Mouse (Mus musculus) neural tube, embryonic 11.5 days (tissue): ENCODE measurements around the gene A2ml1. TPM values are rescaled to one million over a fixed set of nuclear protein-coding genes. Genes with fewer than 3 reads are reported as not detected.
"Not testable (repeated sequence)": the region's sequence is repeated elsewhere in the genome, so short reads cannot be mapped to it uniquely, and the experiment has no call there.

ENCODE experiments used
- ATAC-seq: fragments of 200-750 bp; cut with Nextera tagmentation; 2 replicates; pipeline ENCODE4 v1.8.0; 2017; ENCODE audit warnings: moderate number of reproducible peaks, mild to moderate bottlenecking, moderate TSS enrichment, moderate library complexity; ENCODE audit not compliant: insufficient read depth, low FRiP score, low TSS enrichment
- DNase-seq: peaks from one replicate; pipeline ENCODE4 v3.0.0-alpha.2; 2015; ENCODE audit warnings: low spot score
- H3K27ac ChIP-seq: fragments of 300-500 bp; sonication (generic); 2 replicates; pipeline ENCODE4 v1.5.1; 2014; ENCODE audit warnings: low read depth, mild to moderate bottlenecking, low read length
- H3K27me3 ChIP-seq: fragments of 300-500 bp; sonication (generic); 2 replicates; pipeline ENCODE4 v1.6.1; 2014; ENCODE audit warnings: mild to moderate bottlenecking, low read length, mixed read lengths; ENCODE audit not compliant: control insufficient read depth, insufficient read depth
- H3K36me3 ChIP-seq: fragments of 300-500 bp; sonication (generic); 2 replicates; pipeline ENCODE4 v1.6.1; 2014; ENCODE audit warnings: mild to moderate bottlenecking, low read length, moderate library complexity, mixed read lengths; ENCODE audit not compliant: control insufficient read depth, insufficient read depth
- H3K4me1 ChIP-seq: fragments of 300-500 bp; sonication (generic); 2 replicates; pipeline ENCODE4 v1.6.1; 2014; ENCODE audit warnings: low read length, mixed read lengths; ENCODE audit not compliant: control insufficient read depth, insufficient read depth
- H3K4me2 ChIP-seq: fragments of 300-500 bp; sonication (generic); 2 replicates; pipeline ENCODE4 v1.6.1; 2014; ENCODE audit warnings: low read depth, mild to moderate bottlenecking, moderate library complexity
- H3K4me3 ChIP-seq: fragments of 300-500 bp; sonication (generic); 2 replicates; pipeline ENCODE4 v1.5.1; 2014; ENCODE audit warnings: low read depth, low read length
- H3K9ac ChIP-seq: fragments of 300-500 bp; sonication (generic); 2 replicates; pipeline ENCODE4 v1.6.1; 2014; ENCODE audit warnings: mild to moderate bottlenecking, low read length
- H3K9me3 ChIP-seq: fragments of 300-500 bp; sonication (generic); 2 replicates; pipeline ENCODE4 v1.6.1; 2016; ENCODE audit warnings: low read length; ENCODE audit not compliant: control insufficient read depth
- WGBS: fragments of 180-500 bp; shearing (Covaris S2); extraction: QIAGEN DNeasy Blood & Tissue Kit; methylation state at CpG from one replicate; pipeline ENCODE4 v1.1.7; 2014; 5-methylcytosine and 5-hydroxymethylcytosine counted together
- polyA plus RNA-seq: library from polyadenylated mRNA; unstranded; fragments of >200 nt; fragmentation: Nextera tagmentation; extraction: Ambion mirVana; gene quantifications from 2 replicates; pipeline ENCODE4 v1.2.1, GENCODE M21; 2014

The A2ml1 gene
- polyA plus RNA-seq: not detected in 2 replicates

DNA sequence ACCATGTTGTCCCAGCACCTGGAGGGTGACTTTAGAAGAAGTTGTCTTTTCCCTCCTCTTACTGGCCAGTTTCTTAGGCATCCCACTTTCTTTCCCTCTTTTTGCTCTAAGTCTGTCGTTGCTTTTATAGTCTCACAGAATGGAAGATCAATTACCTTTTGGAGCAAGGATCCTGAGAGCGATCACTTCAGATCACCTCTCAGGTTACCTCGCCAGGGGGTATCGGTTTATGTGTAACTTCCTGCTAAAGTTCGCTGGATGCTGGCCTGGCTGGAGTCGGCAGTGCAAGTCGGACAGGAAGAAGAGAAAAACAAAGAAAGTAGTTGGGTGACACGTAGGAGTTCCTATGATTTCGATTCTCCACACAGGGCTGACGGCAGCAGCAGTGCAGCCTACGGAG is at the start of gene A2ml1:
Gene A2ml1, minus strand, starts transcription at position 101 of the 400 bp plus-strand sequence.
- Histone ChIP-seq H3K4me3 (no peak within 1 kb of the TSS), H3K9ac (no peak within 1 kb of the TSS), H3K27ac (no peak within 1 kb of the TSS), H3K4me2 (no peak within 1 kb of the TSS), H3K4me1 (no peaks in the 10 kb centered on the region), H3K36me3 (no peaks in the 10 kb centered on the region), H3K27me3 (no peaks in the 10 kb centered on the region), H3K9me3 (no peaks in the 10 kb centered on the region)
- ATAC-seq (no peak), DNase-seq (no peak)
- 77% methylated on average over 11 of the region's 11 CpGs for WGBS

DNA sequence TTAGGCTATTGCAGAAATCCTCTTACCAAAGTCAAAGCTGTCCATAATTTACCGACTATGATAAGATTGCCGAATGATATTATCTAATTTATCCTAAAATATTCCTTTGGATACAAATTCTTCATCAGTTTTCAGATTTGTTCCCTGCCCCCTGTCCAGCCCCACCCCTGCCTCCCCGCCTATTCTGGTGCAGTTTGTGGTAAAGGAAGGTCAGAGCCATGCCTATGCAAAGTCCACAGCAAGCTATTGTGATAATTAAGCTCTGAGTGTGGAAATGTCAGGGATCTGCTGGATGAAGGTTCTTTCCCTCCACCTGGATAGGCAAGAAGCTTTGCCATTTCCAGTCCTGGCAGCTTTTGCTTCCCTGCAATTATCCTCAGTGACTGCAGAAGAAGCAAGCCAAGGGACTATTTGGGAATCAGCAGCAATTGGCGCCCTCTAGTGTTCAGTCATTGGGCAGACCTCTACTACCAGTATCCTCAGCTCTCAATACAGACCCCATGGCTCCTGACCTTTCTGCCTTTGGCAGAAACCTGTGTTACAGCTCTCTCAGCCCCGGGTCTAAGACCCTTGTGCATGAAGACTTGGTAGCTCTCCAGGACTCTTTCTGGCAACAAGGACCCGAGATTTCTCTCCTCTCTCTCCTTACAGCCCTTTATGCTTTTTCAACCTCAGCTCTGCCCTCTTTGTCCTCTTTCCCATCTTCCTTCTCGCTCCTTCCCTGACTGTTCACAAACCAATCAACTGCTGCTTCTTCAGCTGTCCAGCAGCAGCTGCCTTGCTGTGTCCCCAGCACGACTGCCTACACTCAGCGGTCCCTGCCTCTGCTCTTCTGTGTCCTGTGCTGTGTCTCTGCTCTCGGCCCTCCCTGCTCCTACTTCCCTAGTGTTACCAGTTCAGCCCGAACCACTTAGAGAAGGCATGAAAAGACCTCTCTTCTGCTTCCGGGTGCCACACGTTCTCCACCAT is 48.6 kb upstream of the A2ml1 start:
- not testable (repeated sequence) for H3K36me3 ChIP-seq, H3K9ac ChIP-seq, H3K4me3 ChIP-seq, H3K9me3 ChIP-seq, H3K4me2 ChIP-seq, H3K27me3 ChIP-seq, H3K27ac ChIP-seq, H3K4me1 ChIP-seq
- ATAC-seq: peak; percentile 95
- 55% methylated on average over 12 of the region's 13 CpGs for WGBS
- DNase-seq: peak; percentile 73

DNA sequence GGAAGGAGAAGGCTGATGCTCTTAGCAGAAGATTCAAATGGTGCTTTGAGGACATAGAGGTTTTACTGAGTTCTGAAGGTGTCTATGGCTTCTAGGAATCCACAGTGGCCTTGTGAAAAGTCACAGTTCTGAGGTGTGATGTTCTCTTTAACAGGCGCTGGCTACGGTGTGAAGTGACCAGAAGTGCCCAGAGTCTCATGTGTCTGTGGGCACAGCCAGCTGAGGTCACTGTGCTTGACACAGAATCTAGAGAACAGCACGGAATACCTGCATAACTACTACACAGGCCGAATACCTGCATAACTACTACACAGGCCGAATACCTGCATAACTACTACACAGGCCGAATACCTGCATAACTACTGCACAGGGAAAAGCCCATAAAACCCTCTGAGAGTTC is 43.8 kb upstream of the A2ml1 start:
- H3K4me2 ChIP-seq, H3K36me3 ChIP-seq, H3K27me3 ChIP-seq, ATAC-seq, H3K4me3 ChIP-seq, H3K27ac ChIP-seq, H3K9ac ChIP-seq, H3K4me1 ChIP-seq, DNase-seq, H3K9me3 ChIP-seq: not testable (repeated sequence)
- 79% methylated on average over 6 of the region's 6 CpGs for WGBS

DNA sequence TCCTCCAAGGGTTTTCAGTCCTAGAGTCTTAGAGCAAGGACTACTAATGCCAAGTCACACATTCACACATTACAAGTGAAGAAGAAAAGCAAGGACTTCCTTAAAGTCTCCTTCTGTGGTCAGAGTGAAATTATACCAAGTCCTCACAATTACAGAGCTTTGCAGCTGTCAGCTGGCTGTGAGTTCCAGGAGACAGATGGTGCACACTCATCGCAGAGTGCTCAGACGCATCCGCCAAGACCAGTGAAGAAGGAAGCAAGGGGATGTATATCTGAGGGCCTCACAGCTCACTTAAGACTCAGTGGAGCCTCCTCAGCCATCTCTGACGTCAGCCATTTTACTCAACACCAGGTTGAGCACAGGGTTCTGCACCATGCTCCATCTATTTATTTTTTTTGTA is 43.0 kb upstream of the A2ml1 start:
- no peak for ATAC-seq
- 86% methylated on average over 4 of the region's 4 CpGs for WGBS
- H3K36me3 ChIP-seq: no peaks in the 10 kb centered on the region

DNA sequence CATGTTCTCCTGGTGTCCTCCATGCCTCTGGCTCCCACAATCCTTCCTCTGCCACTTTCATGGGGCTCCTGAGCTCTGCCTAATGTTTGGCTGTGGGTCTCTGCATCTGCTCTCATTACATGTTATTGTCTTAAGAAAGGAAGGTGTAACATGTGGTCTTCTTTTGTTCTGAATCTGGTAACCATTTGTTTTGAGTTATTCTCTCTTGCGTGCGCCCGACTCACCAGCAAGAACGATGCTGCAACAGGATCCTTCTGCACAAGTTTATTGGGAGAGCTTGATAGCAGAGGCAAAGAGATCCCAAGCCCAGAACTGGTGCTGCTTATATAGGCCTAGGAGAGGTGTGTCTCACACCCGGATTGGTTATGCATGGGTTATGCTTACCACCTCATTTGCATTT is 42.0 kb upstream of the A2ml1 start, which contains the start of gene Klrb1a:
Gene Klrb1a, minus strand, starts transcription at position 101 of the 400 bp plus-strand sequence.
- H3K9ac ChIP-seq, DNase-seq, H3K9me3 ChIP-seq, H3K27me3 ChIP-seq, H3K4me2 ChIP-seq, H3K4me3 ChIP-seq, ATAC-seq, H3K27ac ChIP-seq, H3K4me1 ChIP-seq, H3K36me3 ChIP-seq: not testable (repeated sequence)
- WGBS: 95% methylated on average over 5 of the region's 5 CpGs

More for the DNA sequence above, 43.0 kb upstream of the A2ml1 start:
- Histone ChIP-seq H3K9ac (no peak overlapping the region), H3K9me3 (no peaks in the 10 kb centered on the region), H3K27me3 (no peaks in the 10 kb centered on the region), H3K27ac (no peak overlapping the region), H3K4me3 (no peak overlapping the region), H3K4me2 (no peak overlapping the region), H3K4me1 (no peaks in the 10 kb centered on the region)
- DNase-seq: no peak

DNA sequence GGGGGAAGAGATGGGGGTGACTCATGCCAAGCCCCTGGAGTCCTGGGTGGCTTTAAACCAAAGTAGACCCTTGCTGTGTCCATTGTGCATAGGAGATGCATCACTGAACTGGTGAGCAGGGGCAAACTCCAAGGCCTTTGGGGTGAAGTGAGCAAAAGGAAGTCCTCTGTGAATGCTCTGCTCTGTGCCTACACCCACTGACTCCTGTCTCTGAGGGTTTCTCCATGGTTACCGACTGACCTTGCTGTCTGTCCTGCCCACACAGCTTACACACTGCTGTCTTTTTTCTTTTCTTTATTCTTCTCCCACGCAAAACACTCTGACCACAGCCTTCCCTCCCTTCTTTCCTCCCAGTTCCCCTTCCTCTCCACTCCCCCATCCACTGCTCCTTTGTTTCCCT is 41.3 kb upstream of the A2ml1 start:
- Histone ChIP-seq H3K9ac (no peak overlapping the region), H3K27ac (no peak overlapping the region), H3K36me3 (no peaks in the 10 kb centered on the region), H3K4me3 (no peak overlapping the region), H3K4me2 (no peak overlapping the region), H3K9me3 (no peaks in the 10 kb centered on the region), H3K4me1 (no peaks in the 10 kb centered on the region), H3K27me3 (no peaks in the 10 kb centered on the region)
- WGBS: 65% methylated on average over 2 of the region's 2 CpGs
- no peak for ATAC-seq
- DNase-seq: no peak

DNA sequence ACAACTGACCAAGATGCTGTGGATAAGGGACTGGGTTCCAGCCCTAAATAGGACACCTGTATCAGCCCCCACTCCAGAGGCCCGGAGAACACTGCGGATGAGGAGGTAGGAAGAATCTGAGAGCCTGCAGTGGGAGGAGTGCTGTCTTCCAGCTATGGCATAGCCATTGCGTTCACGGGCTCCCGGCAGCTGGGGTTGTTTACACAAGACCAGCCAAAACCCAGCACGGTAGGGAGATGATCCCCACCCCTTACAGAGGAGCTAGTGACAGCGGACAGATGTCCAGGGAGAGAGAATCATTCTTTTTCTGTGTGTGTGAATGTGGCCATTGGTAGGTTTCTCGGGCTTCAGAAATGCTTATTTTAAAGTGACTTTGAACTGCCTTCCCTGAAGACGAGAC is 24.9 kb upstream of the A2ml1 start:
- Histone ChIP-seq H3K4me3 (no peak overlapping the region), H3K9ac (no peak overlapping the region), H3K4me1 (no peaks in the 10 kb centered on the region), H3K27me3 (no peaks in the 10 kb centered on the region), H3K36me3 (no peaks in the 10 kb centered on the region), H3K9me3 (no peaks in the 10 kb centered on the region), H3K4me2 (no peak overlapping the region), H3K27ac (no peak overlapping the region)
- no peak for ATAC-seq
- 75% methylated on average over 9 of the region's 9 CpGs for WGBS
- no peak for DNase-seq

DNA sequence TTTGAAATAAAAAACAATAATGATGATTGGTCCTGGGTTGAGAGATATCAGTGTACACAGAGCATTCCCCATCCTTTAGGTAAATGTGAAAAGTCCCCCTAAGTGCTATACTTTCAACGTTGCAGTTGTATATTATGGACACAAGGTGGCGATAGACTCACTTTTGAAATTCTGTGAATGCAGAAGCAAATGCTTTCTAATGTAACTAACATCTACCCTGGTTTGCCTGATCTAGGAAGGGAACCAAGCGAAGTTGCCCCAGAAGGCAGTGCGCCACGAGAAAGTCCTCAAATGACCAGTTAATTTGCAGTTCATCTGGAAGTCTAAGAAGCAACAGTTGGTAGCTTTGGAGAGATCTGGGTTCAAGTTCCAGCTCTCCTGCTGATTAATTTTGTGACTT is 23.1 kb upstream of the A2ml1 start:
- WGBS: 45% methylated on average over 5 of the region's 5 CpGs
- no peak overlapping the region for H3K4me3 ChIP-seq
- ATAC-seq: no peak

More for the DNA sequence above, 23.1 kb upstream of the A2ml1 start:
- H3K27me3 ChIP-seq: no peaks in the 10 kb centered on the region
- DNase-seq: peak; percentile 42
- no peaks in the 10 kb centered on the region for H3K4me1 ChIP-seq
- H3K9ac ChIP-seq: no peak overlapping the region
- no peaks in the 10 kb centered on the region for H3K9me3 ChIP-seq
- H3K4me2 ChIP-seq: no peak overlapping the region
- no peaks in the 10 kb centered on the region for H3K36me3 ChIP-seq
- H3K27ac ChIP-seq: no peak overlapping the region
